Mouse (Mus musculus) cerebellum, adult 2 months (tissue): ENCODE measurements at regions not wholly inside any gene's neighbourhood (a gene's known extent, or its start where the extent isn't known, plus 50 kb on each side); places are given as distances from the start of the nearest gene placed in this dataset.
A peak's percentile ranks its signal among the peaks of the same experiment; 100 is the strongest.

Experiments
- DNase-seq, 2 experiments: peaks; one replicate each; pipeline ENCODE4 v3.0.0; 2021
- H3K27ac ChIP-seq: fragments of 200-500 bp; 2 replicates; pipeline ENCODE4 v1.5.1; 2012; ENCODE audit warnings: low read length, control low read depth, inconsistent platforms; ENCODE audit not compliant: insufficient read depth
- H3K27me3 ChIP-seq: fragments of 200-500 bp; 2 replicates; pipeline ENCODE4 v1.6.1; 2012; ENCODE audit warnings: inconsistent platforms, mild to moderate bottlenecking, low read length, moderate library complexity; ENCODE audit not compliant: control insufficient read depth, insufficient read depth
- H3K4me1 ChIP-seq: fragments of 200-500 bp; 2 replicates; pipeline ENCODE4 v1.6.1; 2011; ENCODE audit warnings: low read length; ENCODE audit not compliant: control insufficient read depth, insufficient read depth
- H3K4me3 ChIP-seq: fragments of 200-500 bp; replicated peaks from 2 replicates; pipeline ENCODE3; 2011; ENCODE audit warnings: mild to moderate bottlenecking, low read depth, low read length, control low read depth; ENCODE audit not compliant: insufficient read depth
- CTCF ChIP-seq: fragments of 200-500 bp; IDR thresholded peaks from 2 replicates; pipeline ENCODE4 v1.5.1; 2011; ENCODE audit warnings: low read depth, mild to moderate bottlenecking, control low read depth, low read length, moderate library complexity, borderline replicate concordance; ENCODE audit not compliant: insufficient read depth
- POLR2A ChIP-seq: fragments of 200-500 bp; IDR thresholded peaks from 2 replicates; pipeline ENCODE4 v1.6.1; 2011; ENCODE audit warnings: low read length, control low read depth, borderline replicate concordance; ENCODE audit not compliant: insufficient read depth
- whole genome bisulfite sequencing: fragments of 180-500 bp; shearing (Covaris S2); methylation state at CpG from one replicate; pipeline ENCODE4 v1.1.7; 2018; 5-methylcytosine and 5-hydroxymethylcytosine counted together

DNA sequence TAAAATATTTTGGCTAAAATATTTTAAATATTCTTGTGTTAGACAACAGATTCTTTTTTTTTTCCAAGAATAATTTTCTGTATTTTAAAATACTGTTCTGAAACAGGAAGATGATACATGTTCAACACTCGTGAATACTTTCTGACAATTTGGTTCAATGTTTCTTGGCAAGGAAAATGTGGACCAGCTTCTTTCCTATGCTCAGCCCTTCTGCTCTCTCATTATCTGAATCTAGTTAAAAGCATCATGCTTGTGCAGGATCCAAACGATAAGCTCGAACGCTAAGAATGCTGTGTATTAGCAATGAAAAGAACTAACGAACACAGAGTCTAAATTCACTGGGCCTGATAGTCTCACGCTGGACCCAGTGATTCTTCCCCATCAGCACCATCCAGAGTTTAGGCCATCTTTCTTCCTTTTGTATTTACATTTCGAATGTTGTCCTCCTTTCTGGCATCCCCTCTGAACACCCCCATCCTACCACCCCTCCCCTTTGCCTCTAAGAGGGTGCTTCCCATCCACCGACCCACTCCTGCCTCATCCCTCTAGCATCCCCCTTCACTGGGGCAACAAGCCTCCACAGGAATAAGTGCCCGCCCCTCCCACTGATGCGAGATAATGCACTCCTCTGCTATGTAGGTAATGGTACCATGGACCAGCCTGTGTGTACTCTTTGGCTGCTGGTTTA is 200.8 kb upstream of the Luzp2 start:
- peak in 1 of 2 experiments; percentile 19 for DNase-seq
- H3K4me1 ChIP-seq = peaks cover 5% of the 10 kb centered on the region
- H3K27ac ChIP-seq = no peak overlapping the region
- TF ChIP-seq POLR2A = no peak
- no peak for TF ChIP-seq CTCF
- 28% methylated on average over 10 of the region's 10 CpGs for WGBS
- H3K4me3 ChIP-seq = no peak overlapping the region
- H3K27me3 ChIP-seq = no peaks in the 10 kb centered on the region

DNA sequence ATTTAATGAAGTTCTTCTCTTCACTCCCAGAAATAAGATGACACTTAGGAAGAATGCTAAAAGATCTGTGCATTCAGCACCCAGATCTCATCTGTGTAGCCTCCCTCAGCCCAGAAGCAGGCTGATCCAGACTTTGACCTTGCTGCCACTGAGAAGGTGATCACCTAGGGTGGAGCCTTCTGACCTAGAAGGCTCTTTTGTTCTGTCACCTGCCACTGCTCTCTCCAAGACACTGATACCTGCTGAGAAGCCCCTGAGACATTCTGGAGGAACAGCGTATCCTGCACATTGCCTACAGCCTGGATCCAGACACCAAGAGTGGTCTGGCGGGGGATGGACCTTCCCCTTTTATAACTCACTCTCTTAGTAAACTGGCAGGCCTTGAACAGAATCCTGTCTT is 190.0 kb upstream of the Luzp2 start:
- Histone ChIP-seq H3K27me3 (no peaks in the 10 kb centered on the region), H3K27ac (no peak overlapping the region), H3K4me1 (no peaks in the 10 kb centered on the region), H3K4me3 (no peak overlapping the region)
- TF ChIP-seq POLR2A = no peak
- TF ChIP-seq CTCF = no peak
- no peak for DNase-seq
- WGBS = 94% methylated on average over 2 of the region's 2 CpGs

DNA sequence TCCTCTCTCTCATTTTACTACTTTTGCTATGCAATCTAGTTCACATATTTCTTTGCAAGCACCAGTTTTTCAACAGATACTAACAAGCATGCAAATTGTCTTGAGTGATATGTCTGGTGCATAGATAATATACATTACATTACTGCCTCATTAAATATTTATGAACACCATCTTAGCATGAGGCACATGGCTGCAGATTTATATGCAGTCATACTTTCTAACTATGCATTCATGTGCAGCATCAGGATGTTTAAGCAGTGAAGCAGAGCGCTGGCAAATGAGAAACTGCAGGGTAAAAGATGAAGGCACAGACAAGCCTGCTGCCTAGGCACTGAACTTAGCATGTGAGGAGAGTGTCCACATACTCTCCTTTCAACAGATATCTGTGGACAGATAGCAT is 186.3 kb upstream of the Luzp2 start:
- 55% methylated on average over 1 of the region's 1 CpGs for WGBS
- no peaks in the 10 kb centered on the region for H3K27me3 ChIP-seq
- H3K4me1 ChIP-seq = no peaks in the 10 kb centered on the region
- H3K4me3 ChIP-seq = no peak overlapping the region
- no peak for TF ChIP-seq CTCF
- DNase-seq = no peak
- no peak overlapping the region for H3K27ac ChIP-seq
